Mouse (Mus musculus): ENCODE data around the gene Mfap1a. TPM values are rescaled to one million over a fixed set of nuclear protein-coding genes. Genes with fewer than 3 reads are reported as not detected.
A peak's percentile ranks its signal among the peaks of the same experiment; 100 is the strongest.
"Not testable (repeated sequence)": the region's sequence is repeated elsewhere in the genome, so short reads cannot be mapped to it uniquely, and the experiment has no call there.

Mfap1a gene
- total RNA-seq (2012; rRNA removed) (14.0 and 16.8 TPM in 2 replicates), total RNA-seq (2014; rRNA removed) (13.5 and 13.7 TPM in 2 replicates), polyA plus RNA-seq (2012; ENCODE audit: insufficient read length, low read depth) (23.7 and 27.3 TPM in 2 replicates)

DNA sequence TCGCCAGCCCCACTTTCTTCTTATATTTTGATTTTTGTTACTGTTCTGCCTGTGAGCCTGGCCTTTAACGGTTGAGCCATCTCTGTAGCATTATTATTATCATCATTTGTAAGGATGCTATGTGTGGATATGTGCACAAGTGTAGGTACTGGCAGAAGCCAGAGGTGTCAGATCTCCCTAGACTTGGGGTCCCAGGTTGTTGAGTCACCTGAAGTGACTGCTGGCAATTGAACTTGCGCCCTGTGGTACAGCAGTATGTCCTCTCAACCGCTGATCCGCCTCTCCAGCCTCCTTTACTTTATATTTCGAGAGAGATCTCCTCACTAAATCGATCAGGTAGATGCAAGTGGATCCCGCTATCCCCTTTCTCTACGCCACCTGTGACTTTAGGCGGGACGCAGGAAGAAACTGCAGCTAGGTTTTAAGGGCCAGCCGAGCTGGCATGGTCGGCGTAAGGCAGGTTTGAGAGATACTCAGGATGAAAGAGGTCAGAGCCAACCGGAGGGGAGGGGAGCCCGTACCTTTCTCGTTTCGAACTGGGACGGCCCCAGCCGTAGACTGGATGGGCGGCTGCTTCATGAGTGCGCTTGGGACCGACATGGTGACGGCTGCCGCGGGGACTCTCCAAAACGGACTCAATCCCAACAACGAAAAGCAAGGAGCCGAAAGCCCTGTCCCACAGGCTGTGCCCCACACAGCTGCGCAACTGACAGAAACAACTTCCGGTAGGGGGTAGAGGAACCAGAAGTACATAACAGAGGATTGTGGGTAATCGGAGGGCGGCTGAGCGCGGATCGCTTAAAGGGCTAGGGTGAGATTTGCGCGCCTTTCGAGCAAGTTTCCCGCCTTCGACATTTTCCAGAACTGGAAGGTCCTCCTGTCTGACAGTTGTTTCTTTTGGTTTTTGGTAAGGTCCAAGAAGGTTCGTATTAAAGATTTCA lies at the start of gene Mfap1a, which contains the start of gene Wdr76:
TSS of gene Mfap1a (minus strand) at position 724 of the 941 bp plus-strand sequence.
TSS of gene Wdr76 (plus strand) at position 782 of the 941 bp plus-strand sequence.
- TF ChIP-seq KAT2A (IDR thresholded peaks at IDR 0.05; ENCODE audit: insufficient replicate concordance, low read length) (peak; percentile 93), TBP (conservative IDR thresholded peaks at IDR 0.05; ENCODE audit: low read depth, low read length) (peak; percentile 96), NELFE (IDR thresholded peaks at IDR 0.05; ENCODE audit: low read depth, low read length) (peak; percentile 96), ZMIZ1 (IDR thresholded peaks at IDR 0.05; ENCODE audit: low read depth, low read length) (peak; percentile 87), SIN3A (IDR thresholded peaks at IDR 0.05; ENCODE audit: low read length) (peak; percentile 97), POLR2A (IDR thresholded peaks at IDR 0.05; ENCODE audit: low read depth, low read length) (peak; percentile 90), POLR2AphosphoS2 (IDR thresholded peaks at IDR 0.05; ENCODE audit: low read depth, low read length) (peak; percentile 65; the same call in 1 of the 2 replicates), NRF1 (IDR thresholded peaks at IDR 0.05; ENCODE audit: low read depth, low read length) (peak; percentile 71), E2F4 (IDR thresholded peaks at IDR 0.05; ENCODE audit: insufficient replicate concordance, low read depth, low read length) (peak; percentile 100), HCFC1 (IDR thresholded peaks at IDR 0.05; ENCODE audit: low read depth, low read length) (peak; percentile 86), TCF12 (IDR thresholded peaks at IDR 0.05; ENCODE audit: low read depth, low read length) (peak; percentile 94), ETS1 (conservative IDR thresholded peaks at IDR 0.05; ENCODE audit: low read depth, low read length) (peak; percentile 58), MXI1 (IDR thresholded peaks at IDR 0.05; ENCODE audit: low read depth, low read length) (peak; percentile 66; the same call in 1 of the 2 replicates), ELF1 (IDR thresholded peaks at IDR 0.05; ENCODE audit: low read depth, low read length) (peak; percentile 88)
- H3K9me3 ChIP-seq (replicated peaks; ENCODE audit: low read length); dilution Hi-C loops (cut with MboI; ENCODE audit: extremely low pct_ligation_motif_present, extremely low pct_unique_long_range_greater_than_20kb, low sequenced_read_pairs); in situ Hi-C loops (cut with MboI; ENCODE audit: low pct_ligation_motif_present, low pct_unique_long_range_greater_than_20kb, low sequenced_read_pairs); H3K27me3 ChIP-seq (replicated peaks): not testable (repeated sequence)
- Histone ChIP-seq H3K4me1 (ENCODE audit: control insufficient read depth in 1 of 2, insufficient read depth in 2 of 2) (peaks cover 7 to 25% of the 10 kb centered on the region in 2 experiments; a peak in 2 of 4 replicates), H3K4me2 (ENCODE audit: insufficient read depth, low read depth, poor library complexity, severe bottlenecking) (peak within 1 kb of the TSS; percentile 96), H3K4me3 (replicated peaks in 1 of 3; ENCODE audit: low read depth in 2 of 3, low read length in 2 of 3, poor library complexity in 1 of 3) (peak within 1 kb of the TSS; percentile 56 to 65 (median 57)), H3K9ac (ENCODE audit: insufficient read depth, low read depth) (peak within 1 kb of the TSS; percentile 62), H3K27ac (ENCODE audit: insufficient read depth, low read depth) (peak within 1 kb of the TSS; percentile 30; the same call in 1 of the 2 replicates), H3K79me2 (replicated peaks; ENCODE audit: control insufficient read depth, extremely low read depth, insufficient read depth, poor library complexity, severe bottlenecking) (peaks cover 51% of the 10 kb centered on the region), H3K36me3 (replicated peaks in 1 of 2; ENCODE audit: control insufficient read depth in 1 of 2, insufficient read depth in 1 of 2, low read length in 1 of 2) (peaks cover 22 to 35% of the 10 kb centered on the region in 2 experiments)
- peak; percentile 96 for DNase-seq (ENCODE audit: extremely low read depth)

DNA sequence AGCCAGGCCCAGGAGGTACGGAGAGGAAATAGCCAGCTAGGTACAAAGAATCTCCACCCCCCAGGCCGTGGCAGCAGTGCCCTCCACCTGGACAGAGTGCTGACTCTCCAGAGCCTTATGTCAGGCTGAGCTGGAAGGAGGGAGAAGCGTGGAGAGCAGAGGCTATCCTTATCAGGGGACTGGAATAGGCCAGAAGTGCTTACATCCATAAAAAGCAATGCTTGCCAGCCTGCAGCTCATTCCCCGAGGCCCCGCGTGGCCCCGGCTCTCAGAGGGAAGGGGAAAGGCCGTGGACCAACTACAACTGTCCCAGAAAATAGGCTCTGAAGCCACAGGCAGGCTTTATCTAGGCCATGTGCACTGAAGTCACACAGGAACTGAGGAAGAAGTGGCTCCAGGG lies 44.8 kb upstream of the Mfap1a start:
- H3K9me3 ChIP-seq (replicated peaks; ENCODE audit: low read length), result no peaks in the 10 kb centered on the region
- in situ Hi-C loops (cut with MboI; ENCODE audit: low pct_ligation_motif_present, low pct_unique_long_range_greater_than_20kb, low sequenced_read_pairs), result loop anchor here (25.0 kb wide), 1 partner anchor 486 kb away; the partner anchor contains the start of gene Eif3j1
- no peak overlapping the region for H3K4me3 ChIP-seq (replicated peaks in 1 of 3; ENCODE audit: low read depth in 2 of 3, low read length in 2 of 3, poor library complexity in 1 of 3)
- TF ChIP-seq MAZ (IDR thresholded peaks at IDR 0.05; ENCODE audit: low read depth, low read length) (no peak), MYC (IDR thresholded peaks at IDR 0.05; ENCODE audit: low read depth, low read length) (no peak), NELFE (IDR thresholded peaks at IDR 0.05; ENCODE audit: low read depth, low read length) (no peak)
- H3K27ac ChIP-seq (ENCODE audit: insufficient read depth, low read depth), result no peak overlapping the region
- no peak overlapping the region for H3K9ac ChIP-seq (ENCODE audit: insufficient read depth, low read depth)
- no peak overlapping the region for H3K4me2 ChIP-seq (ENCODE audit: insufficient read depth, low read depth, poor library complexity, severe bottlenecking)
- no peak for DNase-seq (ENCODE audit: extremely low read depth)
- dilution Hi-C loops (cut with MboI; ENCODE audit: extremely low pct_ligation_motif_present, extremely low pct_unique_long_range_greater_than_20kb, low sequenced_read_pairs), result no loop called here
- no peaks in the 10 kb centered on the region for H3K79me2 ChIP-seq (replicated peaks; ENCODE audit: control insufficient read depth, extremely low read depth, insufficient read depth, poor library complexity, severe bottlenecking)
- H3K4me1 ChIP-seq (ENCODE audit: control insufficient read depth in 1 of 2, insufficient read depth in 2 of 2), result peaks cover 0 to 2% of the 10 kb centered on the region in 2 experiments; a peak in 2 of 4 replicates
- H3K36me3 ChIP-seq (replicated peaks in 1 of 2; ENCODE audit: control insufficient read depth in 1 of 2, insufficient read depth in 1 of 2, low read length in 1 of 2), result peaks cover 9 to 76% of the 10 kb centered on the region in 2 experiments
- H3K27me3 ChIP-seq (replicated peaks), result no peaks in the 10 kb centered on the region

All from CH12.LX (cell line).